Mouse (Mus musculus) neural tube, embryonic 10.5 days (tissue): ENCODE results near the gene Pkn1.

Experiments used
- DNase-seq: peaks from one replicate; pipeline ENCODE4 v3.0.0-alpha.2; 2017; ENCODE audit warnings: low spot score; ENCODE audit errors: extremely low spot score

The Pkn1 gene

DNA sequence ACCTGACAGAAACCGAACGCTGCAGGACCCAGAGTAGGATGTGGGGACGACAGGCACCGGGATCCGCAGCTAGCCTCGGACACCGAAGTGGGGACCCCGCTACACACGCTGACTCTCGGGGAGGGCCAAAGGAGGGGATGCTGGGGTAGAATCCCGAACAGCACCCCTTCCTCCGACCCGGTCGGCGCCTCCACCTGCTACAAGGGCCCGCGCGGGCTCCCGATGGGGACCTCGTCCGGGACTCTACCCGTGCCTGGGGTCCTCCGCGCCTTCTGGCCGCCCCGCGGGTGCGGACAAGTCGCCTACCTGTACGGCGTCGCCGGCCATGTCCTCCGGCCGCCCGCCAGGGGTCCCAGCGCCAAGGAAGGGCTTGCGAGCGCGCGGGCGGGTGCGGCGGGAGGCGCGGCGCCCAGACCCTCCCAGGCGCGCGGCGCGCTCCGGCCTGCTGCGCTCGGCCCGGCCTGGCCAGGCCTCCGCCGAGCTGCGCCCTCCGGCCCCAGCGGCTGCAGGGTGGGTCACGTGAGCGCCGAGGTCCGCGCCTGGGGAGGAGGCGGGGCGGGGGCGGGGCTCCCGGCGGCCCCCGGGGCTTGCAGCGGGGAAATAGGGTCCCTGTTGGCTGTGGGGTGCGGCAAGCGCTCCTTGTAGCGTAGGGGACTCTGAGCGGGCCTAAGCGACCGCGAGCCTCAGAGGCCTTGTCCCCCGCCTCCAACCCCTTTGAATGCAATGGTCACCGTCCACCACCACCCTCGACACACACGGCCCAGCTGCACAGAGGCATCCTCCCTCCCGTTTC is at the start of gene Pkn1:
Pkn1 (minus strand) TSS at position 519 of the 793 bp plus-strand sequence.
- DNase-seq = peak; percentile 88

DNA sequence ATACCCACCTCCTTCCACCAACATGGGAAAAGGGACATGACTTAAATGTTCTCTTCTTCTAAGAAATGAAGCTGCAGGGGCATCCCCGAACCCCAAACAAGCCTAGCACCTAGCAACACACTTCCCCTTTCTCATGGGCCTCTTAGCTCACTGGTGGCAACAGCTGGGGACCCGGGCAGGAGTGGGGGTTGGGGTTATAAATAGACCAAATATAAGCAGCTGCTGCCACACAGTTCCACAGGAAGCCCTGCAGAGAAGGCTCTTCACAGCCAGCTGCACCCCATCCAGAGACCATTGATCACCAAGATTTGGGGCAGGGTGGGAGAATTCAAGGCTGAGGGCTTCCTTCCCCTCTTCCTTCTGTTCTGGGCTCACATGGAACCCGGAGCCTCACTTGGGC is 49.7 kb upstream of the Pkn1 start:
- DNase-seq = no peak

DNA sequence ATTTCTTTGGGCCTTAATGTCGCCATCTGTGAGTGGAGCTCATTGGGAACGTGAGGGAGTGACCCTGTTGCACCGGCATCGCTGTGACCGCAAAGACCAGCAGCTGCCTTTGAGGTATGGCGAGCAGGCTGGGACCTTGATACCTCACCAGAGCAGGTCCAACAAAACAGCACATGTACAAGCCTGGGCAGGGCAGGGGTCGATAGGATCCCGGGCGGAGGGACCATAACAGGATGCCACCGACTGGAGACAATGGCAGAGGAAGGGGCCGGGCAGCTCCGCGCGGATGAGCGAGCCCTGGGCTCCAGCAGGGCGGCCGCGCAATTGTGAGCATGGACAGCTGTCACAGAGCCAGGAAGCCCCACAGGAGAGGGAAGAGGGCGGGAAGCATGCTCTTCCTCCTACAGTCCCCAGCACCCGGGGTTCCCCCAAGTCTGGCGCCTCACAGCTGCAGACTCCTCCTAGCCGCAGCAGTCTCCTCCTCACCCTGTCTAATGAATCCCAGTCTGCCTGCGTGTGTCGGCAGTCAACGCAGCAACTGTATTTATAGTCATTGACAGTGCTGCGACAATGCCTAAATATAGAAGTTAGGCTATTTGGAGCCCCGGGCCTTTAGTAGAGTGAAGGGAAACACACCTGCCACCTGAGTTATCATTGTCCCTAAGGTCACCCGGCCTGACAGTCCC is 48.8 kb upstream of the Pkn1 start:
- peak; percentile 68 for DNase-seq

DNA sequence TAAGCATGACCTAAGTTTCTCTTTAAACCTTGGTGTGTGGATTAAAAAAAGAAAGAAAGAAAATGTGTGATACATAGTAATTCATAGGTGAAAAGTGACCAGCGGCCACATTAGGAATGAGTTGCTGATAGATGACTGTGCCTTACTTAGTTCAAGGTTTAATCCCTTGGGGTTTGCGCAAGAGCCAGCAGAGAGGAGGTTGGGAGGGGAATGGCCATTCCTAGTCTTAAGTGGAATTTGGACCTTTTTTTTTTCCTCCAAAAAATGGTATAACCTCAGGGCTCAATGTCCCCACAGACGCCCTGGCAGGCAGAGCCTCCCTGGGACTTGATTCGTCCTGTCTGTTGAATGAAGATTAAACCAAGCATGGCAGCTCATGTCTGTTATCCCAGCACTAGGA is 45.1 kb upstream of the Pkn1 start:
- no peak for DNase-seq

DNA sequence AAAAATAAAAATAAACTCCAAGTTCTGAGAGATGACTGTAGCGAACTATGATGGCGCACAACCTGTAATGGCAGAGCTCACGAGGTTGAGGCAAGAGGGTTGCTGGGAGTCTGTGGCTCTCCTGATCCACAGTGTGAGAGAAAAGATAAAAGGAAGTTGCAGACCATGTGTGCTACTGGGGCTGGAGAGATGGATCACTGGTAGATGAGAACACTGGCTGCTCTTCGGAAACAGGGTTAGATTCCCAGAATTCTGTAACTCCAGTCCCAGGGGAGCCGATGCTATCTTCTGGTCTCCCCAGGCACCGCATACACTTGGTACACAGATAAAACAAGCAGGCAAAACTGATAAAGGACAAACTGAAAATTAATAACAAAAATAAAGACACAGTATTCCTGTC is 44.0 kb upstream of the Pkn1 start:
- no peak for DNase-seq

DNA sequence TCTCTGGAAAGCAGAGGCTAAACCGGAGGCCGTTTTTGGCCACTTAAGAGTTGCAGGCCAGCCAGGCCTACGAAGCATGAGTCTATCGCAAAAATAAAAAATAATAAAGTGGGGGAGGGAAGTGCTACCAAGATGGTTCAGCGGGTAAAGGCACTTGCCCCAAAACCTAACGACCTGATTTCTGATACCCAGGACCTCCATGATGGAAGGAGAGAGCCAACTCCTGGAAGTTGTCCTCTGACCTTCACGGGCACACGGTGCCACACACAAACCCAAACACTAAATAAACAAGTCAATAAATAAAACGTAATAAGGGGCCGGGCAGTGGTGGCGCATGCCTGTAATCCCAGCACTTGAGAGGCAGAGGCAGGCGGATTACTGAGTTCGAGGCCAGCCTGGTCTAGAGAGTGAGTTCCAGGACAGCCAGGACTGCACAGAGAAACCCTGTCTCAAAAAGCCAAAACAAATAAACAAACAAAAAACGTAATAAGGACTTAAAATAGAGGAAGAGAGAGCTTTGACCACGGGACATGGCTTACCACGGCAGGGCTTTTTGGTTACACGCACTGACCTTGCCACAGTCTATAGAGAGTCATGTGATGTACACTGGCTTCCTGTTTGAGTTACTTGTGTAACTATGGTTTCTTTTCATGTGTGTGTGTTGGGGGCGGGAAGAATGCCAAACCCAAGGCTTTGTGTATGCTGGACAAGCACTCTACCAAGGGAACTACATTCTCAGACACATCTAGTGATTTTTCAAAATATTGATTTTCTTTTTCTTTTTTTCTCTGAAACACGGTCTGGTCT is 43.1 kb upstream of the Pkn1 start:
- no peak for DNase-seq

DNA sequence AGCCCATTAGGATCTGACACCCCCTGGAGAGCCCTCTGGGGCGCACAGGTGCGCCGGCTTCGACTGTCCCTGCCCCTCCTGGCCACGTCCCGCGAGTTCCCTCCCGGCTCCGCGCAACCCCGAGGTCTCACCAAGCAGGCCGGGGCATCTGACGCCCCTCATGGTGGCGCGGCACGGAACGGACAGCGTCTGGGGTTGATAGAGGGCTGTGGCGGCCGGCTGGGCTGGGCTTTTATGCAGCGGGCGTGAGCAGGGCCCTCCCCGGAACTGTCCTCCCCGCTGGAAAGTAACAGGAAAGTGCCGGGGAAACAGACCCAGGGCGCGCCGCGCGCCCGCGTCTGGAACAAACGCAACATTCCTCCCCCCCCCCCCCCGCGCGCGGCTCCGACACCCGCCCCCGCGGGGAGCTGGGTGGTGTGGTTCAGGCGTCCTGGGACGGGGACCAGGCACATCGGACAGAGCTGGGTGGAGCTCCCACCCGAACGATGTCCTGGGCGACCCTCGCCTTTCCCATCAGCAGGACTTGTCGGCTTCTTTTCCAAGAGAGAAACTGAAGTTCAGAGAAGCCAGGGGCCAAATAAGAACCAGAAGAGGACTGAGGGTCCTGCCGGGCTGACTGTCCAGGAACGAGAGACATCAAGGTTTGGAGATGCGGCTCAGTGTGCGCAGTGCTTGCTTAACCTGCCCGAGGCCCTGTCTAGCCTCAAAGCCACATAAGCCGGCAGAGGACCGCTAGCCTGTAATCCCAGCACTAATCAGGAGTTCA is 42.2 kb upstream of the Pkn1 start, which contains the start of gene Adgre5:
Adgre5 (minus strand) TSS at position 351 of the 766 bp plus-strand sequence.
- peak; percentile 64 for DNase-seq

DNA sequence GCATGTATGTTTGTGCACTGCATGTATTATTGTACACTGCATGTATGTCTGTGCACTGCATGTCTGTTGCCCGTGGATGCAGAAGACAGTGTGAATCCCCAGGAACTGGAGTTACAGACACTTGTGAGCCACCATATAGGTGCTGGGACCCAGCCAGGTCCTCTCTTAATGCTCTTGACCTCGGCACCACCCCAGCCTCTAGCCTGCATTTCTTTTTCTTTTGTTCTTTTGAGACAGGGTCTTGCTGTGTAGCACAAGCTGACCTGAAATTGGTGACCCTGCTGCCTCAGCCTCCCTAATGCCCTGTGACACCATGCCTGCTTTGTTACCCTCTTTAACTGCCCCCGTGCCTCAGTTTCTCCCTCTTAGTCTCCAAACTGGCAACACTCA is 41.6 kb upstream of the Pkn1 start:
- no peak for DNase-seq

DNA sequence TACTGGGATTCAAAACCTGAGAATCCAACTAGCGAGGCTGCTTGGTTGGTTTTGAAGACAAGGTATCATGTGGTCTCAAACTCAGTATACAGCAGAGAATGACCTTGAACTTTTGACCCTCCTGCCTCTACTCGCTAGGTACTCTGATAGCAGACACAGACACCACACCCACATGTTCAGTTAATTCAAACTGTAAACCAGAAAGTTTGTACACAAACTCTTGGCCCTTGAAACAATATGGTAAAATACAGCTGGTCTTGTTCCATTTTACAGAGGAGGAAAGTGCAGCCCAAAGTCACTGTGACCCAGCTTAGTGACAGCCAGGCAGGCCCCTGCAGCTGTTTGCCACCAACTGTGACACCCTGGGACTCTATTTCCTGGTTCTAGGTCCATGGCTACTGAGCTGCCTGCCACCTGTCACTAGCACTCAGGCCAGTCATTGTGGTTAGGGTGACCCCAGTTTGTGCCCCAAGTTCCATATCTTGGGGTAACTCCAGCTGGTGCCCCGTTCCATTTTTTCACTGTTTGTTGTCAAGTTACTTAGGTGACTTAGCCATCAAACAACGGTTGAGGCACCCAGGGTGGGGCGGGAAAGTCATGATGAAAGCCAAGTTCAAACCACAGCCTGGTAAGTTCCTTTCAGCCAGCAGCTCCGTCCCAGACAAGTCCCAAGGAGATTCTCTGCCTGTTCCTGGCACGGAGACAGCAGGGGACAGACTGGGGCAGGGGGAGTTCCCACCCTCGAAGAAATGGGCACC is 40.9 kb upstream of the Pkn1 start:
- peak; percentile 37 for DNase-seq

DNA sequence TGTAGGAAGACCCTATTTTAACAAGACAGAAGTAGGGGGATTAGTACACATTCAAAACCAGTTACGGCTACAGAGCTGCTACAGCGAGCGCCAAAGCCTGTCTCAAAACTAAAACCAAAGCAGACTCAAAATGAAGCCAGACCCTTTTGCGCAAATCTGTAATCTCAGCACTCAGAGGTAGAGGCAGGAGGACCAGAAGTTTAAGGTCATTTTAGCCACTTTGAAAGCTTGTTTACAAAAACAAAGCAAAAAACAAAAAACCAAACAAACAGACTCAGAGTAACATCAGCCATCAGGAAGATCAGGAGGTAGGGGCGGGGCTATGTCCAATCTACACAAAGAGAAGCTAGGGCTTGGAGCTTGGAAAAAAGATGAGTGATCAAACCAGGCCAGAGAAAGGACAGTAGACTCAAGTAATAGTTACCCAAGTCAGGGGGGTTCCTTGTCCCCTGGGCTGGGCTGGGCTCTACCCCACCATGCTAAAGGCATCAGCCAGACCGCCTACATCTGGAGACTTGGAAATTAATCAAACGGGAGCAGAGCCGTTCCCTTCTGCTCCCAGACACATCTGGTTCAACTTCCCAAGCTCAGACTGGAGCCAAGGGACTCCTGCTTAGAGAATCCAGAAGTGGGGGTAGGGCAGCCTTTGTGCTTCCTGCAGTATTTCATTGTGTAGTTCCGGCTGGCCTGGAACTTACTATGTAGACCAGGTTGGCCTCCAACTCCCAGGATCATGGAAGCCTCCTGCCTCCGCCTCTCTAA is 40.2 kb upstream of the Pkn1 start:
- DNase-seq = peak; percentile 55

DNA sequence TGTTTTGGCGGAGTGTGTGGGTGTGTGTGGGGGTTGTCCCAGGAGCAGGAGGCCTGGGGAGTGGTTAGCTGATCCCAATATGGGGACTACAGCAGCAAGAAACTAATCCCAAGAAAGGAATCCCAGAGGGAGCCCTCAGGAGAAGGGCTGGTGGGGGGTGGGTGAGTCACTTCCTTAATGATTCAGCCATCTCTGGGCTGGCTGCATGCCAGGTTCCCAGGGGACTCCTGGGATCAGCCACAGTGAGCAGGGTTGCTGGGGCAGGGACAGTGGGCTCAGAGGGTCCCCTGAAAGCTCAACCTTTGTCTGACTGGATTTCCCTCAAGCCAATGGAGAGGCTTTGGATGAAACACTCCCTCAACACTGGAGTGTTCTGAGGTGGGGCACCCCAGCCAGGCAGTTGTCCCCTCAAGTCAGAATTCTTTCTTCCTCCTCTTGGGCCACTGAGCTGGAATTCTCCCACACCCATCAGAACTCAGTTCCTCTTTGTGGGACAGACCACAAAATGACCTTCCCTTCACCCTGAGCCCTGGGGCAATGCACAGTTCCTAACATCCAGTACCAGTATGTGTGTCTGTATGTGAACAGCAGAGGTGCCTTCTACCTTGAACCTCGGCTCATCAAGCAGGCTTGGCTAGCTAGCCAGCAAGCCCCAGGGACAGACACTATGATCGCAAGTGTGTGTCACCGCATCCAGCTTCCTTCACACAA is 39.0 kb upstream of the Pkn1 start:
- no peak for DNase-seq

DNA sequence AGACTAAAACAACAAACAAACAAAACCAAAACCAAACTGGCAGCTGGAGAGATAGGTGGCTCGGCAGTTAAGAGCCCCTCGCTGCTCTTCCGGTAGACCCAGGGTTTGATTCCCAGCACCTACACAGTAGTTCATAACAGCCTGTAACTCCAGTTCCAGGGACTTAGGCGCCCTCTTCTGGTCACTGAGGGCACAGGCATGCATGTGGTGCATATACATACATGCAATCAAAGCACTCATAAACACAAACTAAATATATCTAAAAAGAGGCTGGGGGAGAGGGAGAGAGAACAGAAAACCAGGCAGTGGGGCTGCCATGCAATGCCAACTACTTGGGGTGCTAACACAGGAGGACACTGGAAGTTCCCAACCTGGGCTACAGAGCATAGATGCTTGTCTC is 38.4 kb upstream of the Pkn1 start:
- no peak for DNase-seq

DNA sequence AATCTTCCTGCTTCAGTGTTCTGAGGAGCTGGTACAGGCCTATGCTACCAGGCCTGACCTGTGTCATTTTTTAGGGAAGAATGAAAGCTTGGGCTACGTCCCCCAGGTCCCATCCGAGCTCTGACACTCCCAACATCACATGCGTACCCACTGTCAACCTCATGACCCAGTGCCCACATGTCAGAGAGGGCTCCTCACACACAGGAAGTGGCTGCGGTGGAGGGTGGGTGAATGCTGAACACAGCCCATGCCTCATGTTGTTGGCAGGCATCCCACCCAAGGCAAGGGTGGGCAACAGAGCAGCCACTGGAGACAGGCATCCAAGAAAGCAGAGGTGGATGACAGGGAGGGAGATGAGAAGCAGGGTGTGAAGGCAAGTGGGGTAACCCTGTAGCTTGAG is 37.7 kb upstream of the Pkn1 start:
- no peak for DNase-seq

DNA sequence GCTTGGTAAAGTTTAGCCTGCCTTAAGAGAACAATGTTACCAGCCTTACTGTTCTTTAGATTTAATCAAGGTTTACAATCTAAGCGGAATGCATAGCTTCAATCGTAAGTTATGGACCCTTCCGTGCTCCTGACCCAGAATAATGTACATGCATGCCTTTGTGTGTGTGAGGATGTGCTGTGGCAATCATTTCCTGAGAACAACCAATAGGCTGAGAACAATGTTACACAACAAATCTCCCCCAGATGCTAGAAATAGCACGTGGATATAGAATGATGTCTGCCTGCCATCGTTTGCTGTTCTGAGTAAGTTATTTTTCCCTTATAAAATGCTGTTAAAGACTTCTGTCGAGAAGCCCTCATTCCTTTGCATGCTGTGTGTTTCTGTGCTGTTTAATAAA is 33.9 kb upstream of the Pkn1 start:
- DNase-seq = no peak

DNA sequence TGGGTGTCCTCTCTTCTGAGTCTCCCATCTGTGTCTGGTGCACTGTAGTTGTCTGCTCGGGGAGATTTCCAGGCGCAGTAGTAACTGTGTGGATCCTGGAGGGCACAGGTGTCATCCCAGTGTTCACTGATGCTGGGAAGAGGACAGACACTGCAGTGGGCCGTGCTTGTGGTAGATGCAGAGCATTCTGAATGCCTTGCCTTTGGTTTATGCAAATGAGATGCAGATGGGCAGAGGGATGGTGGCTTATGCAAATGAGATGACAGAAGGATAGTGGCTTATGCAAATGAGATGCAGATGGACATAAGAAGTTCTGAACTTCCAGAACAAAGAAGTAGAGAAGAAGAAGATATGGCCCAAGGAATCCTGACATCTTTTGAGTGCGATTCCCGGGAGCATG is 32.9 kb upstream of the Pkn1 start:
- no peak for DNase-seq

DNA sequence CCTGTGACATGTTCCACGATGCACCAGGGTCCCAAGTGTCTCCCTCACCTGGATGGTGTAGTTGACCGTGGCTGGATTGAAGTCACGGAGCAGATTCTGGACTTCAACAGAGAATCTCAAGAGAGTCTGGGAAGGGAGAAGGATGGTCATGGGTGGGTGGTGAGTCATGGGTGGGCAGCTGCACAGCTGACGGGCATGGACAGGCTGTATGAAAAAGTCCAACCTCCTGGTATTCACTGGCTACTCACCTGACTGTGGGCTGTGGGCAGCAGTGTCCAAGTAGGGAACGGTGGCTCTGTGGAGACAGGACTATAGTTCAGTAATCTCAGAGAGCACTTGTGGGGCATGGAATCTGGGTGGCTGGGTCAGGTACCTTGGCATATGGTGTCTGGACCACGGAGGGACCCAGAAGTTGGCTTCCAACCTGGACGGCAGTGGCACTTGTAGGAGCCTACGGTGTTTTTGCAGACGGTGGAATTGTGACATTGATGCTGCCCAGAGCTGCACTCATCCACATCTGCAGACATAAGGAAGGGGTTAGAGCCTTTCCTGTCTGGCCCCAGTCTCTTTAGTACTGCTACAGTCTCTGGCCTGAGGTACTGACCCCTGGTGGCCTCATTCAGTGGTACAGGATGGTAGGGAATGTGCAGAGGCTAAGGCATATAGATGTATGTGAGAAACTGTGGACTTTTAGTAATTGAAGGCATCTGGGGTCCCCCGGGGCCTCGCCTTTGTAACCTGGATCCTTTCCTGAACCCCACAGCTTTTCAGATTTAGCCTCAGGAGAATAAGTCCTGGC is 30.2 kb upstream of the Pkn1 start:
- peak; percentile 49 for DNase-seq

DNA sequence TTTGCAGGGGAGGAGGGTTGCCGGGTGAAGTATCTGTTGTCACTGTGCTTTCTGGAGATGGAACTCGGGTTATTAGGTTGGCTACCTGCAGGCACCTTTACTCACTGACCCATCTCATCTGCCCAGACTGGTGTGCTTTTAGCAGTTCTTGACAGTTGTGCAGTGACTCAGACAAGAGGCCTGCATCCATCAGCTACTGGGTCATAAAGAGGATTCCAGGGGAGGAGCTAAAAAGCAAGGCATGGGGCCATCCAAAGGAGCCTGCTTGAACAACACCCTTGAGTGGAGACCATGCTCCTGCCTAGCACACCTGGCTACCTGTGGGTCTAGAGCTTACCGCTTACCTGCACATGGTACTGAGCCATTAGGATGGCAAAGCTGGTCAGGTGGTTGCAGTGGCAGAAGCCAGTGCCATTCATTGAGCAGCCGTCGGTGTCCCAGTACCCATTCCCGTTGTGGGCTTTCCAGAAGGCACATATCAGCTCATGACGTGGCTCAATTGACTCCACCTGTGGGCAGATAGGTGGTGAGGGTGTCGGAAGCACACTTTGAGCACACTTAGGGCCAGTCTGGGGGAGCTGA is 26.6 kb upstream of the Pkn1 start:
- DNase-seq = no peak
